Mouse (Mus musculus) heart, postnatal 0 days (tissue): ENCODE data around the gene Ank2.

ENCODE experiments used
- CTCF ChIP-seq: IDR thresholded peaks from 2 replicates; pipeline ENCODE4 v1.5.1; 2016; ENCODE audit warnings: antibody characterized with exemption, control low read depth, low read depth
- EP300 ChIP-seq: IDR thresholded peaks from 2 replicates; pipeline ENCODE4 v1.6.1; 2016; ENCODE audit warnings: antibody characterized with exemption, low read depth

DNA sequence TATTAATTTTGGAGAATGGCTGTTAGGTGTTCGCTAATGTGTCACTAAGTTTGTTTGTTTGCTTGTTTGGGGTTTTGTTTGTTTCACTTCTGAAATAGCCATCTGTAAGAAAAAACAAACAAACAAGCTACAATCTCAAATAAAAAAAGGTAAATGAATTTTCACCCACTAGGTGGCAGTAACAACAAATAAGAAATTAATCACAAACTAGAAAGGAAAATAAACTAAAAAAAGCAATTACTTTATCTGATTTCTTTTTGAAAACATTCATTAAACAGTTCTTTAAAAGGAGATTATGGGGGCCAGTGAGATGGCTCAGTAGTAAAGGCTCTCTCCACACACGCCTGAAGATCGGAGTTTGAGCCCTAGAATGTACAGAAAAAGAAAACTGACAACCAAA, 189.1 kb downstream of the Ank2 start:
- peak; percentile 26; the same call in 1 of the 2 replicates for TF ChIP-seq CTCF
- no peak for TF ChIP-seq EP300
